Mouse (Mus musculus) ES-E14 (cell line): ENCODE measurements at regions not wholly inside any gene's neighbourhood (a gene's known extent, or its start where the extent isn't known, plus 50 kb on each side); places are given as distances from the start of the nearest gene placed in this dataset.

Source experiments
- DNase-seq: peaks from one replicate; pipeline ENCODE4 v3.0.0-alpha.2; 2013; ENCODE audit warnings: low read depth, low spot score
- H3K27ac ChIP-seq: 2 replicates; pipeline ENCODE4 v1.5.1; 2012; ENCODE audit warnings: low read depth, mild to moderate bottlenecking, low read length, moderate library complexity, mixed read lengths; ENCODE audit not compliant: poor library complexity, insufficient read depth, severe bottlenecking
- H3K36me3 ChIP-seq: 2 replicates; pipeline ENCODE4 v1.6.1; 2012; ENCODE audit warnings: mild to moderate bottlenecking, low read length, moderate library complexity, mixed read lengths; ENCODE audit not compliant: control insufficient read depth, poor library complexity, insufficient read depth, severe bottlenecking
- H3K4me1 ChIP-seq, 2 experiments: fragments of 150-350 bp in 1 of 2; sonication (generic) in 1 of 2; 2 replicates each; pipeline ENCODE4 v1.6.1; 2012; ENCODE audit warnings: low read length in 2 of 2, mild to moderate bottlenecking in 1 of 2, mixed read lengths in 1 of 2; ENCODE audit not compliant: control insufficient read depth in 2 of 2, insufficient read depth in 2 of 2, poor library complexity in 1 of 2
- H3K4me3 ChIP-seq, 2 experiments: fragments of 150-350 bp in 1 of 2; sonication (generic) in 1 of 2; 2 replicates each; pipeline ENCODE4 v1.5.1; 2012; ENCODE audit warnings: low read length in 2 of 2, low read depth in 1 of 2, mild to moderate bottlenecking in 1 of 2, mixed read lengths in 1 of 2; ENCODE audit not compliant: insufficient read depth in 1 of 2, poor library complexity in 1 of 2, severe bottlenecking in 1 of 2
- H3K9ac ChIP-seq: 2 replicates; pipeline ENCODE4 v1.6.1; 2012; ENCODE audit warnings: low read depth, mild to moderate bottlenecking, low read length, mixed read lengths; ENCODE audit not compliant: poor library complexity, insufficient read depth, severe bottlenecking
- H3K9me3 ChIP-seq: fragments of 150-350 bp; sonication (generic); 2 replicates; pipeline ENCODE4 v1.6.1; 2012; ENCODE audit warnings: low read depth, mild to moderate bottlenecking, low read length; ENCODE audit not compliant: control insufficient read depth, insufficient read depth
- CHD2 ChIP-seq: IDR thresholded peaks from 2 replicates; pipeline ENCODE4 v1.6.1; 2014; ENCODE audit warnings: mild to moderate bottlenecking, low read depth, low read length, inconsistent platforms
- HCFC1 ChIP-seq: IDR thresholded peaks from 2 replicates; pipeline ENCODE4 v1.6.1; 2012; ENCODE audit warnings: low read length, inconsistent platforms, borderline replicate concordance; ENCODE audit not compliant: insufficient read depth
- MAFK ChIP-seq: IDR thresholded peaks from 2 replicates; pipeline ENCODE4 v1.6.1; 2014; ENCODE audit warnings: mild to moderate bottlenecking, low read depth, low read length, inconsistent platforms; ENCODE audit not compliant: insufficient read depth
- ZC3H11A ChIP-seq: IDR thresholded peaks from 2 replicates; pipeline ENCODE4 v1.6.1; 2012; ENCODE audit warnings: low read depth, mild to moderate bottlenecking, inconsistent platforms, low read length, borderline replicate concordance
- ZNF384 ChIP-seq: IDR thresholded peaks from 2 replicates; pipeline ENCODE4 v1.6.1; 2012; ENCODE audit warnings: low read depth, low read length, inconsistent platforms
- in situ Hi-C, 2 experiments: fragments of 600-800 bp; cut with MboI; formaldehyde crosslinking; loops; one replicate each; pipeline ENCODE4 v1.15.1; 2025; ENCODE audit warnings: low sequenced_read_pairs in 2 of 2, inconsistent platforms in 1 of 2; ENCODE audit not compliant: unreplicated experiment in 2 of 2

GRCm38 (mm10) chr6:81589727-81590126 is 333.7 kb upstream of the Gcfc2 start:
- H3K9me3 ChIP-seq = no peaks in the 10 kb centered on the region
- H3K4me3 ChIP-seq = no peak overlapping the region
- in situ Hi-C loops = no loop called here
- H3K9ac ChIP-seq = no peak overlapping the region
- H3K27ac ChIP-seq = no peak overlapping the region
- DNase-seq = no peak
- H3K36me3 ChIP-seq = no peaks in the 10 kb centered on the region
- TF ChIP-seq HCFC1 (no peak), ZC3H11A (no peak), CHD2 (no peak), ZNF384 (no peak), MAFK (no peak)
- no peaks in the 10 kb centered on the region for H3K4me1 ChIP-seq

DNA sequence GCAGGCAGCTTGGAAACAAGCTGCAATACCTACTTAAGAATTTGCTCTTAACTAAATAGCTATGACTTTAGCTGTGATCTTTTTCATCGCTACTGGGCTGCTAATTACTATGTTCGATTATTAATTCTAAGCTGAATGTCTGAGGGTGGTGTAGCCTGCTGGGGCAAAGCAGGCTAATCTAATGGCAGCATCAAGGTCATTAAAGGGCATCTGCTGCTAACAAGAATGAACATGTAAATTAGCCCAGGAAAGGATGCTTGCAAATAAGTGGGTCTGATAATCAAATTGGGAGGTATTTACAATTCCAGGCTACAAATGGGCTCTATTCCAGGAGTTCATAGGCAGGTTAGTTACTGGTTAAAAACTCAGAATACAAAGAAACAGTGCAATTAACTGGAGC is 327.5 kb upstream of the Gcfc2 start:
- Histone ChIP-seq H3K36me3 (no peaks in the 10 kb centered on the region), H3K27ac (no peak overlapping the region), H3K9me3 (no peaks in the 10 kb centered on the region), H3K4me3 (no peak overlapping the region), H3K4me1 (no peaks in the 10 kb centered on the region), H3K9ac (no peak overlapping the region)
- no peak for TF ChIP-seq CHD2
- no peak for TF ChIP-seq MAFK
- TF ChIP-seq HCFC1 = no peak
- no peak for TF ChIP-seq ZNF384
- TF ChIP-seq ZC3H11A = no peak
- in situ Hi-C loops = no loop called here
- no peak for DNase-seq

- H3K4me3 ChIP-seq = no peak overlapping the region
- in situ Hi-C loops = no loop called here
- no peak for TF ChIP-seq ZC3H11A
- no peak for TF ChIP-seq CHD2
- TF ChIP-seq MAFK = no peak
- no peak for TF ChIP-seq ZNF384
- TF ChIP-seq HCFC1 = no peak
- no peak overlapping the region for H3K27ac ChIP-seq
- no peak overlapping the region for H3K9ac ChIP-seq
- H3K4me1 ChIP-seq = no peaks in the 10 kb centered on the region
- no peaks in the 10 kb centered on the region for H3K9me3 ChIP-seq
- DNase-seq = no peak
- no peaks in the 10 kb centered on the region for H3K36me3 ChIP-seq
Measured at GRCm38 (mm10) chr6:81608637-81609036, 314.8 kb upstream of the Gcfc2 start.

DNA sequence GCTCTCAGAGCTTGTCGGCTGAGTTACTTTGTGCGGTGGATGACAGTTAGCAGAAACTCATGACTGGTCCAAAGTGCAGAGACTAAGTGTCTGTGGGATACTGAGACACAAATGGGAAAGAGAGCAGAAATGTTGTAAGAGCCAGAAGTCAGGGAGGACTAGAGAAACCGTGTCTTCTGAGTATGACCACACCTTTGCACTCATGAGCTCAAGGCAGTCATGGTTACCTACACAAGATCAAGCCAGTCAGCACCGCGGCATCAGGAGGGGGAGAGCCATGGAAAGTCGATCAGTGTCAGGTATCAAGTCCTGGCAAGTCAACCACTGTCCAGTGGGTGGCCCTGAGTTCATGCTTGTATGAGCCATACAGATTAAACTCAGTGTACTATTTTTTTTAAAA is 311.5 kb upstream of the Gcfc2 start:
- Histone ChIP-seq H3K4me3 (no peak overlapping the region), H3K27ac (no peak overlapping the region), H3K4me1 (no peaks in the 10 kb centered on the region), H3K36me3 (no peaks in the 10 kb centered on the region), H3K9me3 (no peaks in the 10 kb centered on the region), H3K9ac (no peak overlapping the region)
- in situ Hi-C loops = no loop called here
- TF ChIP-seq MAFK (no peak), ZC3H11A (no peak), CHD2 (no peak), HCFC1 (no peak), ZNF384 (no peak)
- no peak for DNase-seq

- in situ Hi-C loops = no loop called here
- TF ChIP-seq ZC3H11A = no peak
- no peak for TF ChIP-seq HCFC1
- no peak for TF ChIP-seq ZNF384
- no peak for TF ChIP-seq CHD2
- no peak for TF ChIP-seq MAFK
- no peak overlapping the region for H3K4me3 ChIP-seq
- no peak for DNase-seq
- H3K9me3 ChIP-seq = no peaks in the 10 kb centered on the region
- H3K36me3 ChIP-seq = no peaks in the 10 kb centered on the region
- H3K27ac ChIP-seq = no peak overlapping the region
- no peak overlapping the region for H3K9ac ChIP-seq
- H3K4me1 ChIP-seq = no peaks in the 10 kb centered on the region
Measured at GRCm38 (mm10) chr6:81618018-81618417, 305.5 kb upstream of the Gcfc2 start.
